Comparison of ENCODE assay signal across 16 mouse cellular contexts in genomic region chr4:130905882-130906281, GRCm38 (mm10). TPM values are rescaled to one million over a fixed set of nuclear protein-coding genes. Genes with fewer than 3 reads are reported as not detected.
DNase-seq lines count a peak whose midpoint lies in the region; ATAC-seq lines count a peak whose summit lies in the region.
"Had no signal": no experiment of that assay in that cellular context is flagged by ENCODE, and none has a peak within 500 bp of the region (broad histone marks: within the 10 kb centered on the region; RNA-seq: fewer than 3 reads in every experiment).

No protein-coding gene starts in this region.

- H3K27ac ChIP-seq in heart, embryonic 10.5 days = peak overlapping the region; percentile 45; the same call in 1 of the 2 replicates
- 0 out of 2 replicates have a peak overlapping the region, but pooled peaks have one; percentile 44 for H3K27ac ChIP-seq in embryonic facial prominence, embryonic 10.5 days (replicated peaks)
- H3K27ac ChIP-seq in limb, embryonic 12.5 days = peak overlapping the region; percentile 81
- no peak overlapping the region for H3K27ac ChIP-seq in liver, embryonic 11.5 days (ENCODE audit: low read depth, low read length)
- H3K27ac ChIP-seq: hindbrain, embryonic 15.5 days; liver, embryonic 14.5 days had no signal

- 77% methylated on average over 6 of the region's 6 CpGs for WGBS in heart, embryonic 10.5 days
- WGBS in embryonic facial prominence, embryonic 10.5 days = 83% methylated on average over 6 of the region's 6 CpGs
- 66% methylated on average over 6 of the region's 6 CpGs for WGBS in limb, embryonic 12.5 days
- 70% methylated on average over 6 of the region's 6 CpGs for WGBS in liver, embryonic 11.5 days

- no peaks in the 10 kb centered on the region for H3K9me3 ChIP-seq in heart, embryonic 10.5 days
- H3K9me3 ChIP-seq in embryonic facial prominence, embryonic 10.5 days = no peaks in the 10 kb centered on the region
- no peaks in the 10 kb centered on the region for H3K9me3 ChIP-seq in limb, embryonic 12.5 days
- H3K9me3 ChIP-seq in liver, embryonic 11.5 days (ENCODE audit: control insufficient read depth, low read length) = no peaks in the 10 kb centered on the region
- H3K9me3 ChIP-seq: hindbrain, embryonic 15.5 days had no signal

- no peak for DNase-seq in heart, embryonic 10.5 days (ENCODE audit: low spot score)
- DNase-seq in heart, postnatal 36 days = no peak
- DNase-seq in A20 (ENCODE audit: low read depth, low spot score) (peak; percentile 83), liver (no peak)
- no peak for DNase-seq in embryonic facial prominence, embryonic 10.5 days (ENCODE audit: low spot score)
- no peak for DNase-seq in urinary bladder, postnatal 14 days (ENCODE audit: low spot score)
- no peak for DNase-seq in liver, embryonic 11.5 days (ENCODE audit: low spot score)
- DNase-seq: layer of hippocampus, adult 9-11 months; thymus, postnatal 14 days had no signal

- H3K36me3 ChIP-seq in heart, embryonic 10.5 days = no peaks in the 10 kb centered on the region
- H3K36me3 ChIP-seq in embryonic facial prominence, embryonic 10.5 days (replicated peaks) = no peaks in the 10 kb centered on the region
- H3K36me3 ChIP-seq in limb, embryonic 12.5 days = no peaks in the 10 kb centered on the region
- no peaks in the 10 kb centered on the region for H3K36me3 ChIP-seq in liver, embryonic 11.5 days (ENCODE audit: control insufficient read depth, insufficient read depth, low read length)
- H3K36me3 ChIP-seq: hindbrain, embryonic 15.5 days had no signal

- peak; percentile 17; the same call in 1 of the 2 replicates for ATAC-seq in limb, embryonic 12.5 days (ENCODE audit: insufficient number of reproducible peaks, insufficient read depth, low FRiP score, low TSS enrichment, low read depth)
- ATAC-seq in liver, embryonic 11.5 days (replicated peaks; ENCODE audit: low FRiP score) = no peak
- ATAC-seq: midbrain, embryonic 16.5 days had no signal

- no peaks in the 10 kb centered on the region for H3K27me3 ChIP-seq in heart, embryonic 10.5 days (ENCODE audit: insufficient read depth, poor library complexity, severe bottlenecking)
- no peaks in the 10 kb centered on the region for H3K27me3 ChIP-seq in embryonic facial prominence, embryonic 10.5 days (replicated peaks; ENCODE audit: low read depth, poor library complexity, severe bottlenecking)
- H3K27me3 ChIP-seq in limb, embryonic 12.5 days = no peaks in the 10 kb centered on the region
- no peaks in the 10 kb centered on the region for H3K27me3 ChIP-seq in liver, embryonic 11.5 days (replicated peaks; ENCODE audit: control insufficient read depth, insufficient read depth, low read length)
- H3K27me3 ChIP-seq: hindbrain, embryonic 15.5 days had no signal

- peaks cover 75% of the 10 kb centered on the region for H3K4me1 ChIP-seq in heart, embryonic 10.5 days
- H3K4me1 ChIP-seq in embryonic facial prominence, embryonic 10.5 days = peaks cover 62% of the 10 kb centered on the region
- peaks cover 56% of the 10 kb centered on the region for H3K4me1 ChIP-seq in limb, embryonic 12.5 days (replicated peaks)
- H3K4me1 ChIP-seq in liver, embryonic 11.5 days (replicated peaks; ENCODE audit: control insufficient read depth, insufficient read depth, low read length) = peaks cover 65% of the 10 kb centered on the region

- H3K4me2 ChIP-seq in limb, embryonic 12.5 days = no peak overlapping the region
- no peak overlapping the region for H3K4me2 ChIP-seq in liver, embryonic 11.5 days
- H3K4me2 ChIP-seq: heart, embryonic 11.5 days; hindbrain, embryonic 15.5 days had no signal

- intact Hi-C loops in heart, postnatal 36 days (cut with DNase I) = no loop called here

- H3K9ac ChIP-seq in limb, embryonic 12.5 days (replicated peaks) = no peak overlapping the region
- H3K9ac ChIP-seq in liver, embryonic 11.5 days (ENCODE audit: low read depth, low read length) = no peak overlapping the region
- H3K9ac ChIP-seq: hindbrain, embryonic 15.5 days; liver, embryonic 14.5 days had no signal

- H3K4me3 ChIP-seq in heart, embryonic 10.5 days = no peak overlapping the region
- no peak overlapping the region for H3K4me3 ChIP-seq in embryonic facial prominence, embryonic 10.5 days
- H3K4me3 ChIP-seq in limb, embryonic 12.5 days (replicated peaks) = no peak overlapping the region
- no peak overlapping the region for H3K4me3 ChIP-seq in liver, embryonic 11.5 days (ENCODE audit: low read depth, low read length)
- H3K4me3 ChIP-seq: hindbrain, embryonic 15.5 days had no signal

RNA-seq across cellular contexts. Expression of gene Laptm5, which starts 7.0 kb away (rescaled TPM):
- polyA plus RNA-seq in heart, embryonic 10.5 days (2016; fragmentation: Nextera tagmentation; extraction: Ambion mirVana) = 7.7 and 19.5 TPM in 2 replicates
- 10 to 100 TPM; 20.7 to 27.1 TPM for total RNA-seq in heart, postnatal 36 days (2021)
- 13.0 and 16.4 TPM in 2 replicates for polyA plus RNA-seq in embryonic facial prominence, embryonic 10.5 days (2016; fragmentation: Nextera tagmentation; extraction: Ambion mirVana)
- polyA plus RNA-seq in limb, embryonic 12.5 days (2016; fragmentation: Nextera tagmentation; extraction: Ambion mirVana) = 16.2 and 18.6 TPM in 2 replicates
- polyA plus RNA-seq in liver, embryonic 11.5 days (2014; fragmentation: Nextera tagmentation; extraction: Ambion mirVana) = 87.2 and 93.3 TPM in 2 replicates

RNA-seq across cellular contexts. Expression of gene Matn1, which starts 38.3 kb away (rescaled TPM):
- polyA plus RNA-seq in heart, embryonic 10.5 days (2016; fragmentation: Nextera tagmentation; extraction: Ambion mirVana) = not detected in 2 replicates
- total RNA-seq in heart, postnatal 36 days (2021) = not detected
- 0.11 TPM in 1 of 2 replicates, not detected in the other for polyA plus RNA-seq in embryonic facial prominence, embryonic 10.5 days (2016; fragmentation: Nextera tagmentation; extraction: Ambion mirVana)
- 12.1 and 30.7 TPM in 2 replicates for polyA plus RNA-seq in limb, embryonic 12.5 days (2016; fragmentation: Nextera tagmentation; extraction: Ambion mirVana)
- 0.29 and 0.32 TPM in 2 replicates for polyA plus RNA-seq in liver, embryonic 11.5 days (2014; fragmentation: Nextera tagmentation; extraction: Ambion mirVana)
- total RNA-seq: megakaryocyte progenitor cell, adult 5-6 weeks had no signal
- polyA plus RNA-seq: heart, embryonic 11.5 days; neural tube, embryonic 11.5 days had no signal
